20 mouse cellular contexts compared by ENCODE assay signal in the genomic region with DNA sequence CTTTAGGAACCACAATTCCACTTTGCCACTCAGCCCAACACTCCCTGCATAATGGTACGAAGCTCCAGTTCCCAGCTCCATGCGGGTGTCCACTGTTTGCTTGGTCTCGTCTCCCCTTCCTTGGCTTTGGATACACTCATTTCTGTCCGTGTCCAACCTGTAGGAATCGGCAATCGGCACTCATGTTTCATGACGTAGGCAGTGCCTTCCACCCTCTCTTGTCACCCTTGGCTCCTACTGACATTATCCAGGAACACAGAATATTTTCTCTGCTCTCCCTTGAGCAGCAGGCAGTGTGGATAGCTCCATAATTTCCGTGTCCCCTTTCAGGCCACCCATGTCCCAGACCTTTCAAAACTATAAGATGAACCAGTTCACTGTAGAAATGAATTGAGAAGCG.
DNase-seq lines count a peak whose midpoint lies in the region; ATAC-seq lines count a peak whose summit lies in the region.
"Had no signal": no experiment of that assay in that cellular context is flagged by ENCODE, and none has a peak within 500 bp of the region (broad histone marks: within the 10 kb centered on the region; RNA-seq: fewer than 3 reads in every experiment).

No protein-coding gene starts in this region.

- ATAC-seq in hindbrain, embryonic 11.5 days (ENCODE audit: low FRiP score): no peak
- no peak for ATAC-seq in hindbrain, embryonic 12.5 days (ENCODE audit: low FRiP score)
- ATAC-seq in heart, embryonic 16.5 days (replicated peaks; ENCODE audit: extremely low read depth, insufficient read depth, low FRiP score): no peak
- ATAC-seq in hindbrain, embryonic 15.5 days (ENCODE audit: low FRiP score, low read depth): no peak
- ATAC-seq: intestine, embryonic 16.5 days had no signal

- no peak overlapping the region for H3K4me3 ChIP-seq in hindbrain, embryonic 11.5 days (ENCODE audit: low read depth, low read length)
- H3K4me3 ChIP-seq in hindbrain, embryonic 12.5 days: no peak overlapping the region
- no peak overlapping the region for H3K4me3 ChIP-seq in heart, embryonic 16.5 days (ENCODE audit: low read length)
- no peak overlapping the region for H3K4me3 ChIP-seq in hindbrain, embryonic 15.5 days
- H3K4me3 ChIP-seq: embryonic facial prominence, embryonic 13.5 days had no signal

- intact Hi-C loops in heart, postnatal 25 days (cut with DNase I): no loop called here

- H3K4me2 ChIP-seq in hindbrain, embryonic 11.5 days (replicated peaks; ENCODE audit: low read depth, low read length): no peak overlapping the region
- H3K4me2 ChIP-seq in hindbrain, embryonic 12.5 days (replicated peaks): no peak overlapping the region
- peak overlapping the region; percentile 23; the same call in 1 of the 2 replicates for H3K4me2 ChIP-seq in heart, embryonic 16.5 days (ENCODE audit: low read depth, low read length)
- H3K4me2 ChIP-seq in hindbrain, embryonic 15.5 days: no peak overlapping the region
- H3K4me2 ChIP-seq: embryonic facial prominence, embryonic 13.5 days; liver, embryonic 11.5 days had no signal

- H3K4me1 ChIP-seq in hindbrain, embryonic 11.5 days (replicated peaks; ENCODE audit: control insufficient read depth, insufficient read depth, low read length): 0 out of 2 replicates have a peak, but pooled peaks cover 2% of the 10 kb centered on the region
- H3K4me1 ChIP-seq in hindbrain, embryonic 12.5 days: peaks cover 19% of the 10 kb centered on the region
- peaks cover 41% of the 10 kb centered on the region for H3K4me1 ChIP-seq in heart, embryonic 16.5 days (ENCODE audit: control insufficient read depth, insufficient read depth, low read length)
- H3K4me1 ChIP-seq in hindbrain, embryonic 15.5 days (replicated peaks): peaks cover 32% of the 10 kb centered on the region

- peak; percentile 85 for DNase-seq in heart, adult 11 months
- DNase-seq in heart, postnatal 25 days (ENCODE audit: low spot score): no peak
- peak; percentile 6 for DNase-seq in hindbrain, embryonic 11.5 days (ENCODE audit: low spot score)
- DNase-seq in frontal cortex, postnatal 25 days (ENCODE audit: low spot score in 2 of 2): no peak
- DNase-seq in yolk sac, embryonic 10.5 days (ENCODE audit: low spot score): no peak
- DNase-seq: adrenal gland, postnatal 36 days; cerebellum, adult 11-12 months; cerebellum, postnatal 14 days; kidney, postnatal 36 days; layer of hippocampus, adult 9-11 months; lung, adult 18-20 months; right cerebral cortex, adult 18-20 months had no signal

- H3K36me3 ChIP-seq in hindbrain, embryonic 11.5 days (ENCODE audit: control insufficient read depth, insufficient read depth, low read length): no peaks in the 10 kb centered on the region
- no peaks in the 10 kb centered on the region for H3K36me3 ChIP-seq in hindbrain, embryonic 12.5 days
- no peaks in the 10 kb centered on the region for H3K36me3 ChIP-seq in heart, embryonic 16.5 days (ENCODE audit: control insufficient read depth, insufficient read depth)
- H3K36me3 ChIP-seq in hindbrain, embryonic 15.5 days: no peaks in the 10 kb centered on the region
- H3K36me3 ChIP-seq: embryonic facial prominence, embryonic 13.5 days had no signal

- no peak overlapping the region for H3K27ac ChIP-seq in hindbrain, embryonic 11.5 days (ENCODE audit: low read depth, low read length)
- no peak overlapping the region for H3K27ac ChIP-seq in hindbrain, embryonic 12.5 days
- H3K27ac ChIP-seq in heart, embryonic 16.5 days (ENCODE audit: low read length): peak overlapping the region; percentile 18; the same call in 1 of the 2 replicates
- H3K27ac ChIP-seq in hindbrain, embryonic 15.5 days (replicated peaks): peak overlapping the region; percentile 75
- H3K27ac ChIP-seq: embryonic facial prominence, embryonic 13.5 days; stomach, postnatal 0 days had no signal

- 73% methylated on average over 9 of the region's 9 CpGs for WGBS in hindbrain, embryonic 11.5 days
- WGBS in hindbrain, embryonic 12.5 days: 68% methylated on average over 9 of the region's 9 CpGs
- WGBS in heart, embryonic 16.5 days: 57% methylated on average over 9 of the region's 9 CpGs
- 54% methylated on average over 9 of the region's 9 CpGs for WGBS in hindbrain, embryonic 15.5 days

- H3K27me3 ChIP-seq in hindbrain, embryonic 11.5 days (ENCODE audit: control insufficient read depth, insufficient read depth, low read length): no peaks in the 10 kb centered on the region
- H3K27me3 ChIP-seq in hindbrain, embryonic 12.5 days: no peaks in the 10 kb centered on the region
- no peaks in the 10 kb centered on the region for H3K27me3 ChIP-seq in heart, embryonic 16.5 days (ENCODE audit: control insufficient read depth, insufficient read depth, low read length)
- no peaks in the 10 kb centered on the region for H3K27me3 ChIP-seq in hindbrain, embryonic 15.5 days
- H3K27me3 ChIP-seq: CH12.LX; embryonic facial prominence, embryonic 13.5 days had no signal

- no peak overlapping the region for H3K9ac ChIP-seq in hindbrain, embryonic 11.5 days (ENCODE audit: low read depth, low read length)
- no peak overlapping the region for H3K9ac ChIP-seq in hindbrain, embryonic 12.5 days
- no peak overlapping the region for H3K9ac ChIP-seq in heart, embryonic 16.5 days (ENCODE audit: low read length)
- no peak overlapping the region for H3K9ac ChIP-seq in hindbrain, embryonic 15.5 days
- H3K9ac ChIP-seq: embryonic facial prominence, embryonic 13.5 days had no signal

- H3K9me3 ChIP-seq in hindbrain, embryonic 11.5 days (ENCODE audit: control insufficient read depth, low read length): no peaks in the 10 kb centered on the region
- no peaks in the 10 kb centered on the region for H3K9me3 ChIP-seq in hindbrain, embryonic 12.5 days (replicated peaks)
- H3K9me3 ChIP-seq in heart, embryonic 16.5 days (replicated peaks; ENCODE audit: control insufficient read depth, low read length): no peaks in the 10 kb centered on the region; the same call in 1 of the 2 replicates
- no peaks in the 10 kb centered on the region for H3K9me3 ChIP-seq in hindbrain, embryonic 15.5 days
- H3K9me3 ChIP-seq: embryonic facial prominence, embryonic 13.5 days had no signal

Comparison
In these comparisons a context has a peak if more than half of its experiments do, and no peak if none do; other contexts are left out.
1. DNase-seq: peak in heart, adult 11 months (single experiment) and hindbrain, embryonic 11.5 days (single experiment); none in heart, postnatal 25 days (single experiment), frontal cortex, postnatal 25 days (0 of 2) and yolk sac, embryonic 10.5 days (single experiment).
2. H3K27ac ChIP-seq: peak in heart, embryonic 16.5 days (single experiment) and hindbrain, embryonic 15.5 days (single experiment); none in hindbrain, embryonic 11.5 days (single experiment) and hindbrain, embryonic 12.5 days (single experiment).